Mouse (Mus musculus): ENCODE measurements around the gene Ndfip2. TPM values are rescaled to one million over a fixed set of nuclear protein-coding genes. Genes with fewer than 3 reads are reported as not detected.

Gene Ndfip2
- polyA plus RNA-seq (2012; rRNA removed) (48.2 and 59.4 TPM in 2 replicates), polyA plus RNA-seq (2014; fragmentation: Nextera tagmentation; extraction: Ambion mirVana) (67.2 and 68.4 TPM in 2 replicates)

GRCm38 (mm10) chr14:105258379-105259034 is at the start of gene Ndfip2:
Gene Ndfip2 (plus strand): TSS chr14:105258573.
- peak; percentile 50; the same call in 1 of the 2 replicates for TF ChIP-seq POLR2A (IDR thresholded peaks at IDR 0.05; ENCODE audit: borderline replicate concordance, extremely low read depth, insufficient read depth, insufficient read length)
- H3K4me1 ChIP-seq (ENCODE audit: control insufficient read depth, insufficient read depth, low read length) = 0 out of 2 replicates have a peak, but pooled peaks cover 7% of the 10 kb centered on the region
- peak within 1 kb of the TSS; percentile 85 for H3K4me3 ChIP-seq (replicated peaks; ENCODE audit: low read length)

GRCm38 (mm10) chr14:105219525-105220376 is 38.6 kb upstream of the Ndfip2 start:
- WGBS = 73% methylated on average over 9 of the region's 9 CpGs
- ATAC-seq (ENCODE audit: low FRiP score, low read depth) (no peak), DNase-seq (ENCODE audit: low spot score) (no peak)
- no peak overlapping the region for H3K4me3 ChIP-seq (replicated peaks; ENCODE audit: low read length)
- H3K4me2 ChIP-seq (replicated peaks; ENCODE audit: low read depth, low read length, severe bottlenecking) = no peak overlapping the region
- no peaks in the 10 kb centered on the region for H3K27me3 ChIP-seq (ENCODE audit: control insufficient read depth, insufficient read depth, low read length)
- H3K4me1 ChIP-seq (ENCODE audit: control insufficient read depth, insufficient read depth, low read length) = no peaks in the 10 kb centered on the region
- TF ChIP-seq POLR2A (IDR thresholded peaks at IDR 0.05; ENCODE audit: borderline replicate concordance, extremely low read depth, insufficient read depth, insufficient read length) = no peak
- no peak overlapping the region for H3K27ac ChIP-seq (replicated peaks; ENCODE audit: low read depth, low read length)
- H3K9me3 ChIP-seq (ENCODE audit: control insufficient read depth, low read length) = no peaks in the 10 kb centered on the region
- no peaks in the 10 kb centered on the region for H3K36me3 ChIP-seq (ENCODE audit: control insufficient read depth, insufficient read depth, low read length)
- H3K9ac ChIP-seq (ENCODE audit: low read depth, low read length, severe bottlenecking) = no peak overlapping the region

More at GRCm38 (mm10) chr14:105258379-105259034, at the start of gene Ndfip2:
- Histone ChIP-seq H3K27me3 (ENCODE audit: control insufficient read depth, insufficient read depth, low read length) (no peaks in the 10 kb centered on the region), H3K4me2 (replicated peaks; ENCODE audit: low read depth, low read length, severe bottlenecking) (peak within 1 kb of the TSS; percentile 63), H3K36me3 (ENCODE audit: control insufficient read depth, insufficient read depth, low read length) (0 out of 2 replicates have a peak, but pooled peaks cover 2% of the 10 kb centered on the region), H3K9me3 (ENCODE audit: control insufficient read depth, low read length) (no peaks in the 10 kb centered on the region), H3K9ac (ENCODE audit: low read depth, low read length, severe bottlenecking) (peak within 1 kb of the TSS; percentile 97), H3K27ac (replicated peaks; ENCODE audit: low read depth, low read length) (peak within 1 kb of the TSS; percentile 81)
- 1% methylated on average over 48 of the region's 70 CpGs for WGBS
- ATAC-seq (ENCODE audit: low FRiP score, low read depth) = peak; percentile 92
- peak; percentile 80 for DNase-seq (ENCODE audit: low spot score)

- no peak overlapping the region for H3K4me2 ChIP-seq (replicated peaks; ENCODE audit: low read depth, low read length, severe bottlenecking)
- ATAC-seq (ENCODE audit: low FRiP score, low read depth) (no peak), DNase-seq (ENCODE audit: low spot score) (no peak)
- H3K4me3 ChIP-seq (replicated peaks; ENCODE audit: low read length) = no peak overlapping the region
- no peaks in the 10 kb centered on the region for H3K36me3 ChIP-seq (ENCODE audit: control insufficient read depth, insufficient read depth, low read length)
- 77% methylated on average over 4 of the region's 4 CpGs for WGBS
- no peak overlapping the region for H3K27ac ChIP-seq (replicated peaks; ENCODE audit: low read depth, low read length)
- TF ChIP-seq POLR2A (IDR thresholded peaks at IDR 0.05; ENCODE audit: borderline replicate concordance, extremely low read depth, insufficient read depth, insufficient read length) = no peak
- no peaks in the 10 kb centered on the region for H3K27me3 ChIP-seq (ENCODE audit: control insufficient read depth, insufficient read depth, low read length)
- H3K4me1 ChIP-seq (ENCODE audit: control insufficient read depth, insufficient read depth, low read length) = no peaks in the 10 kb centered on the region
- H3K9me3 ChIP-seq (ENCODE audit: control insufficient read depth, low read length) = no peaks in the 10 kb centered on the region
- no peak overlapping the region for H3K9ac ChIP-seq (ENCODE audit: low read depth, low read length, severe bottlenecking)
Observed at GRCm38 (mm10) chr14:105222240-105222639, 36.1 kb upstream of the Ndfip2 start.

- H3K9ac ChIP-seq (ENCODE audit: low read depth, low read length, severe bottlenecking) = no peak overlapping the region
- WGBS = 88% methylated on average over 4 of the region's 4 CpGs
- H3K27me3 ChIP-seq (ENCODE audit: control insufficient read depth, insufficient read depth, low read length) = no peaks in the 10 kb centered on the region
- no peaks in the 10 kb centered on the region for H3K36me3 ChIP-seq (ENCODE audit: control insufficient read depth, insufficient read depth, low read length)
- DNase-seq (ENCODE audit: low spot score) = no peak
- H3K4me1 ChIP-seq (ENCODE audit: control insufficient read depth, insufficient read depth, low read length) = no peaks in the 10 kb centered on the region
- no peak for ATAC-seq (ENCODE audit: low FRiP score, low read depth)
- TF ChIP-seq POLR2A (IDR thresholded peaks at IDR 0.05; ENCODE audit: borderline replicate concordance, extremely low read depth, insufficient read depth, insufficient read length) = no peak
- H3K4me3 ChIP-seq (replicated peaks; ENCODE audit: low read length) = no peak overlapping the region
- H3K27ac ChIP-seq (replicated peaks; ENCODE audit: low read depth, low read length) = no peak overlapping the region
- H3K4me2 ChIP-seq (replicated peaks; ENCODE audit: low read depth, low read length, severe bottlenecking) = no peak overlapping the region
- H3K9me3 ChIP-seq (ENCODE audit: control insufficient read depth, low read length) = no peaks in the 10 kb centered on the region
Observed at GRCm38 (mm10) chr14:105225790-105226189, 32.6 kb upstream of the Ndfip2 start.

GRCm38 (mm10) chr14:105232421-105232820 is 26.0 kb upstream of the Ndfip2 start:
- 46% methylated on average over 6 of the region's 6 CpGs for WGBS
- Histone ChIP-seq H3K27ac (replicated peaks; ENCODE audit: low read depth, low read length) (no peak overlapping the region), H3K4me3 (replicated peaks; ENCODE audit: low read length) (no peak overlapping the region), H3K9ac (ENCODE audit: low read depth, low read length, severe bottlenecking) (no peak overlapping the region), H3K27me3 (ENCODE audit: control insufficient read depth, insufficient read depth, low read length) (no peaks in the 10 kb centered on the region), H3K4me2 (replicated peaks; ENCODE audit: low read depth, low read length, severe bottlenecking) (no peak overlapping the region), H3K4me1 (ENCODE audit: control insufficient read depth, insufficient read depth, low read length) (no peaks in the 10 kb centered on the region), H3K36me3 (ENCODE audit: control insufficient read depth, insufficient read depth, low read length) (no peaks in the 10 kb centered on the region), H3K9me3 (ENCODE audit: control insufficient read depth, low read length) (no peaks in the 10 kb centered on the region)
- DNase-seq (ENCODE audit: low spot score) = no peak
- no peak for TF ChIP-seq POLR2A (IDR thresholded peaks at IDR 0.05; ENCODE audit: borderline replicate concordance, extremely low read depth, insufficient read depth, insufficient read length)
- no peak for ATAC-seq (ENCODE audit: low FRiP score, low read depth)
